Mouse (Mus musculus) neutrophil, adult 5-6 weeks (primary cell): Measurements from ENCODE around the gene Cd3d. TPM values are rescaled to one million over a fixed set of nuclear protein-coding genes. Genes with fewer than 3 reads are reported as not detected.

Experiments used
- ATAC-seq: fragments of 151-379, 151-347 bp; 2 replicates; pipeline ENCODE4 v1.8.0; 2017; ENCODE audit warnings: mild to moderate bottlenecking, moderate TSS enrichment; ENCODE audit not compliant: insufficient number of reproducible peaks, poor library complexity, low FRiP score, severe bottlenecking; ENCODE audit errors: extremely low read depth
- total RNA-seq: library from RNA; stranded (forward); fragments of 200-1000 nt; gene quantifications from 2 replicates; pipeline ENCODE4 v1.2.3, GENCODE M21; 2017

Cd3d gene
- total RNA-seq, 1 experiment from 2014 or later: 21.4 TPM

DNA sequence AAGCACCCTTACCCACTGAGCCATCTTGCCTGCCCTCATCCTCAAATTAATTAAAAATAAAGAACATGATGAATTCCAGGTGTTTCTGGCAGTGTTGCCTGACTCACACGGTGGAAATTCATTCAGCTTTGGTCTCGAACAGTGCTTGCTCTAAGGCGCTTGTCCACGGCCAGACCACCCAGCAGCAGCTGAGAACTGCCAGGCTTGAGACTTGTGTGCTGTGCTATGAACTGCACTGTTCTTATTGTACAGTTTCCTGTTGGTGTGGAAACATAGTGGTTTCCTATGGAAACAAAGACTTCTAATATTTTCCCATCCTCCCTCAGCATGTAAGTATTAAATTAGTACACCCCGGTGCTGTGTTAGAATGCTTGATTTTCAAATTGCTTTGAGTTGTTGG lies 5.4 kb downstream of the Cd3d start:
- ATAC-seq: no peak

DNA sequence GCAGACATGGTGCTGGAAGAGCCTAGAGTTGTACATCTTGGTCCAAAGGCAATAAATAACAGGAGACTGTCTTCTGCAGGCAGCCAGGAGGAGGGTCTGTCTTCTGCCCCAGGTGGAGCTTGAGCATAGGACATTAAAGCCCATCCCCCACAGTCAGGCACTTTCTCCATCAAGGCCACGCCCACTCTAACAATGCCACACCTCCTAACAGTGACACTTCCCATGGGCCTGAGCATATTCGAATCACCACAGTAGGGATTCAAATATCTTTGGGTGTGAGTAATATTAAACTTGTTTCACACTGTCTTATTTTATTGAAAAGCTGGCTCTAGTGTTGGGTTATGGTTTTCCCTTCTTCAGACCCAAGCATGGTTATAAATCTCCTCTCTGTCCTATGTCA lies 10.2 kb downstream of the Cd3d start:
- ATAC-seq: no peak

DNA sequence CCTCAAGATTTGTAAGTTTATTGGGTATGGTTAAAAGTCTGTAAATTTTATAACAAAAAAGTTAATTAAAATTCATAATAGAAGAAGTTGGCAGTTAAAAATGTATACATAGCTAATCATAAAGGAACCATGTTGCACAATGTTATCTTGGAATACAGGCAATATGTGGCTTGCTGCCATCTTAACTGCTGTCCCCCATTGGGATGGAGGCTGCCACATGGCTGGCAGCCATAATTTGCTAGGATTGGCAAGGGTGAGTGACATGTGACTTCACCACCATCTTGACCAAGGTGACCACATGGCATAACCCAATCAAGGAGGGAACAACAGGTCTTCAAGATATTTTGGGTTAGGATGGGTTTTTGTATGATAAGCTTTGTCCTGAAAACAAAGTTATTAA lies 10.7 kb downstream of the Cd3d start:
- ATAC-seq: no peak

DNA sequence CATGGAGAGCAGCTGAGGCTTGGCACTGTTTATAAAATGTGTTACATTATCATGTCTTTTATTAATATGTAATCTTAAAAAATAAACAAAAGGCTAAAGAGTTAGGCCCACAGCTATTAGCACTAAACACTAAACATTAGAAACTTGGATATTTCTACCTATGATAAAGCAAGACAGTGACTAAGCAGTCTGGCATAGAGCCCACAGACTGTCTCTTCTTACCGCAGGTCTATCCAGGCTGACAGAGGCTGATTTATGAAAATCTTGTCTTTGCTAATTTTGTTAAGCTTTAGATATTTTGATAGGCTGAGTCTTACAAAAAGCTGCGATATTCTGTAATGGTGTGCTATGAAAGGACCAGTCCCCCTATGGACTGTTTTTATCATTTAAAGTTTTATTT lies 11.7 kb downstream of the Cd3d start:
- no peak for ATAC-seq

DNA sequence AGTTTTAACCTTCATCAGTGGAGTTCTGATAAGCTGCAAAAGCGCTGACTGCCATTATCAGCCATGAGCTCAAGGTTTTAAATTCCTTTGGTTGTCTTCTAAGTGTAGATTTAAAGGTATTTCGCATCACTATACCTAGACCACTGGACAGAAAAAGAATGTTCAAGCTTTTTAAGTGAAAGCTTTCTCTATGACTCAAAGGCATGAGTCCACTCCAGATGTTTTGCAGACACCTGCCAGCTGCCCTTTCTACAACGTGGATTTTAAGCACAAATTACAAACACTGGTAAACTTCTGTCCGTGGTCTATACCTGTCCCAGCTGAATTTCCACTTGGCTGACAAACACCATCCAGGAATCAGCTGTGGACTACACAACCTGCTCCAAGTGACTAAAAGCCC lies 13.4 kb downstream of the Cd3d start:
- no peak for ATAC-seq

DNA sequence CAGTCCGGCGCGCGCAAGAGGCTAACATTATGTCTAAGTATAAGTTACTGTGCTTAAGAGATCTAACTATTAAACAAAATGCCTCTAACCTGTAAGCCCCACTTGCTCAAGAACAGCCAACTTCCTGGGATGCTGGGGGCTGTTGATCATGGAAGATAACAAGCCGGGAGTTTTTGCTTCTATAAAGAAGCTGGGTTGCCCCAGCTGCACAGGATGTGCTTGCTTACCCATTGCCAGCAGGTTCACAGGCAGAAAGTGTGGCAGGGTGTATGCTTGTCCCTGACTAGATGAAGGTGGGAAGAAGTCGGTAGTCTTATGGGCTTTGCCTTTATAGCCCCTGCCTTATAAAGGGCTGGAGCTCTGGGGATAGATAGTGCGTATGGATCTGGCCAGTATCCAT lies 15.0 kb downstream of the Cd3d start:
- ATAC-seq: no peak

DNA sequence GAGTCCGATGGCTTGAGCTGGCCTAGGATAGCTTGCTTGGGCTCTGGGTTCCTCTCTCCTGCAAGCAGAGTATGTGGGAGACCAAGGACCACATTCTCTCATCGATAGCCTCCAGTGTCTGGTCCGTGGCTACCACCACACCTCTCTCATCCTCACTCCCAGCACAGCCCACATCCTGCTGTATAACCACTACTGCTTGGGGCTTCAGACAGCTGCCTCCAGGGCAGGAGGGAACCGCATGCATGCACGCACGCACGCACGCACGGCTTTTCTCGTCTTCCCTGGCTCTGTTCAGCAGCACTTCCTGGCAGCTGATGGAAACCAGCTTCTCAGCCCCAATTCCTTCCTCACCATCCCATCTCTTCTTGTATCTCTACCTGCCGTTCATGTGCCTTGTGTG lies 16.6 kb downstream of the Cd3d start:
- no peak for ATAC-seq

DNA sequence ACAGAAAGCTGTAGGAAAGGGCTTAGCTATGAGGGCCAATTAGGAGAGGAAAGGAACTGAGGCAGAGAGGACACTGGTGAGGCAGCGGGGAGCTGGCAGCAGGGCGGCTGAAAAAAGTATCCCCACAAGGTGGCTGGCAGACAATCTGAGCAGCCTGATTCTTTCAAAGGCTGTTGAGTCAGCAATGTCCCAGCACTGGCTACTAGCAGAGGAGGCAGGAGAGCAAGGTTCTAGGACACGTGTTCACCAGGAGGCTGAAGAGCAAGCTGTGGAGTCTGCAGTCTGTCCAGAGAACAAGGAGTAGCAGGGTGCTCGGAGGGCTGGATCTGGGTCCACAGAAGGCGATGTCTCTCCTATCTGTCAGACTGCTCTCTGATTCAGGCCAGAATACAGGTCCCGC lies 17.6 kb downstream of the Cd3d start:
- ATAC-seq: no peak

DNA sequence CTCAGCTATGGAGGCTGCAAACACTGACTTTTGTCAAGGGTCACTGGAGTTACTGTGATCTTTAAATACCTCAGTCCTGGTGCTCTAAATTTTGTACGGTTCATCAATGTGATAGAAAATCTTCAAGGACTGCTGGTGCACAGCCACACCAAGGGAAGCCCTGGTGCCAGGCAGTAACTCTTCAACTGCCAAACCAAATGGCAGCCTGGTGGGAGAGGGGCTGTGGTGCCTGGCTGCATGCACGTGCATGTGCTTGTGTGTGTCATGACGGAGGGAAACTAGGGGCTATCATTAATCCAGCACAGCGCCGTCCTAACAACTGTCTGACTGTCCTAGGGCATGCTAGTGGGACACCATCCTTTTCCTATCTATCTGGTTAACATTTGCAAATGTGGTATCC lies 18.2 kb downstream of the Cd3d start:
- no peak for ATAC-seq

DNA sequence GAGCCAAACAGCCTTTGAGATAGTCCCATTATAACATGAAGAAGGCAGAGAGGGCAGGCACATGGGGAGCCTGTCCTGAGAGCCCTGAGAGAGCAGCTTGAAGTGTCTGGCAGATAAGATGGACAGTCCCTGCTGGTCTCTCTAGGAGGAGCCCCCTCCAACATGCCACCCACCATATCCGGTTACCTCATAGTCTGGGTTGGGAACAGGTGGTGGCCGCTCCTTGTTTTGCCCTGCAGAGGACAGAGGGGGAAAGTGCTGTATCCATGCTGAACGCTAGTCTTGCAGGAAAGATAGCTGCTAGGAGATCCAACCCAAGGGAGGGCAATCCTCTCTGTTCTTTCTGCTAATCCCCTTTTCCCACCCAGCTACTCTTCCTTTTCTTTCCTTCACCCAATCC lies 18.7 kb downstream of the Cd3d start:
- no peak for ATAC-seq

DNA sequence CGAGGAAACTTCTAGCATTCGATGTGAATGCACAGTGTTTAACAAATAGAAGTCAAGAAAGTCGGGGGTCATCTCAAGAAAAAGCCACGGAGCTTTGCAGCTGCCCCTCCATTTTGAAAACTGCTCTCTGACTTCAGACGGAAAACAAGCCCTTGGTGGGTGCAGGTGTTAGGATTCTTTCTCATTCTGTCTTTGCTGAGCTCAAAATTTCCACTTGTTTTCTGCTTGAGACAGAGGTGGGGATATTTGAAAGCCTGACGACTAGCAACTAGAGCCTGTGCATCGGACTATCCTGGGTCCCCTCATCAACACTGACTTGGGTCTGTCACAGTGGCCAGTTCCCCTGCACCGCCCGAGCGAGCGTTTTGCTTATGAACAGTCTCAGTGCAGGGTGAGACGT lies 25.8 kb downstream of the Cd3d start:
- ATAC-seq: no peak

DNA sequence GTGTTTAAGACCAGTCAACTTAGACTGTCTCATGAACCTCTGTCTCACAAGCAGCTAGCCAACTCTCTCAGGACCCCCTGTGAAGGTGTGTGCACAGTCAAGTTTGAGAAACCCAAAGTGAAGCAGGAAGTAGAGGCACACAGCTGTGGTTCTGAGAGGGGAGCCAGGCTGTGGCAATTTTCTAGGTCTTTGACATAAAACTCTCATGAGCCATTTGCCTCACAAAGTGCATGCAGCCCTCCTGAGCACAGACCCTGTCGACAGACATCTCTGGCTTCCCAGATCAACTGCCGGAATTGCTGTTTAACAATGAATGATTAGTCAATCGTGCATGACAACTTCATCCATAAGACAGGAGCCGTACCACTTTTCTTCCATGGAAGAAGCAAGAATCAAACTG lies 26.8 kb downstream of the Cd3d start:
- no peak for ATAC-seq

DNA sequence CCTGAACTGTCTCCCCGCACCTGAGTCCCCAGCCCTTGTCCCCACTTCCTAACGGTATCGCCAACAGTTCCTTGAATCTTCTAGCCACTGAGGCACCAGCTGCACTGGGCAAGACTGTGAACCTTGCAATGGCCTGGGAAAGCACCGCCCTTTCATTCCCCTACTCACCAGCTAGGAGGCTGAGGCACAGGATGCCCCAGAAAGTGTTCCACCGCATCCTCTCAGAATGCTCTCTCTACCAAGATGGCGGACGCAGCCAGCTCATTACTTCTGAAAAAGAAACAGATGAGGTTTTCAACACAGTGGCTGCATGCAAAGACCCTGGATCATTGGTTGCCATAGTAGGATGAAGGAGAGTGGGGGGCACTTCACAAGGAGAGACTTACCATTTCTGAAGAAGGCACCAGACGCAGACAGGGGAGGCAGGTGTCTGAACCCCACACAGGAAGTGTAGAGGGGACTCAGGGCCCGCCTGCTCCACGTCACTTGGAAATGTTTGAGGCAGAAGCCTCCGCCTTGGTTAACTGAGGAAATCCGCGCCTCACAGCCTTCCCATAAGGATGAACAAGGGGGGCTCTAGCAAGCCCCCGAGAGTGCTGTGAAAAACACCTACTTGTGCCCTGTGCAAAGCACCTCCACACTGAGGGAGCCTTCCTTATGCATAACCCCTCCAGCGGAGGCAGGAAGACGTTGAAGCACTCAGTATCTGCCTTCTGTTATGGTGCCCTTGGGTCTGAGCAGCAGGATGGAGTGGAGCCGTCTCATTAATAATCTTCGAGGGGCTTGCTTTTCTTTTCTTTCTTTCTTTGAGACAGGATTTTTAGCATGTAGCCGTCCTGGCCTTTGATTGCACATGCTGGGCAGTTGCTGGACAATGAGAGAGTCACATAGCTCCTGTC lies 27.8 kb downstream of the Cd3d start, which contains the start of gene Cd3e:
Gene Cd3e, minus strand, starts transcription at position 448 of the 899 bp plus-strand sequence.
- ATAC-seq: no peak

DNA sequence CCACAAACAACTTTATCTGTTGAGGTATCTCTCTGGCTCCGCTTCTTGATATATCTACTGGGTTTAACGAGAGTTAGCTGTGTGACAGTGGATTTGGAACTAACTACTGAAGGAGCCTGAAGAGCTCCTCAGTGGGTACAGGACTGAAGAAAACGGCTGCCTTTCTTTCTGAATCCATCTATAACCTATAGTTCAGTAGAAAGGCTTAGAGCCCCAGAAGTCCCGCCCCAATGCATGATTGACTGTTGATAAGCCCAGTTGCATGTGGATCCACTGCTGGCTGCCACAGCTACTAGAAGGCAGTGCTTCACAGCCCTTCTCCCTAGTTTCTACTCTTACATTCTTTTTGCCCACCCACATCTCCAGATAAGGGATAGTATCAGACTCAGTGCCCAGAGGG lies 28.9 kb downstream of the Cd3d start:
- no peak for ATAC-seq

DNA sequence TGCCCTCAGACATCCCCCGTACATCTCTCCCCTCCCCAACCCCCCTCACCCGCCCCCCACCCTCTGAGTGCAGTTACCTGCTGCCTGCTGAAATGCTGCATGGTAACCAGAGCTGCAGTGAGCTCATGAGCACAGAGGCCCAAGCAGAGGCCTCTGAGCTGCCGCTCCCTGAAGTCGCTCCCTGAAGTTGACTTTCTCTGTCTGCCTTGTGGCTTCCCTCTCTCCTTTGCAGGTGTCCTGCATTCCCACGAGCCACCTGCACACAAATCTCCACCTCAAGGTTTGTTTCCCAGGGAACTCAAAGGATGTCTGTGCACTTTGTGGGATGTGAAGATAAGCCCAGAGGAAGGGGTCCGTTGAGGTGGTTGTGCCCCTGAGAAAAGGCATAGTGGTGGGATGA lies 29.7 kb downstream of the Cd3d start:
- no peak for ATAC-seq

DNA sequence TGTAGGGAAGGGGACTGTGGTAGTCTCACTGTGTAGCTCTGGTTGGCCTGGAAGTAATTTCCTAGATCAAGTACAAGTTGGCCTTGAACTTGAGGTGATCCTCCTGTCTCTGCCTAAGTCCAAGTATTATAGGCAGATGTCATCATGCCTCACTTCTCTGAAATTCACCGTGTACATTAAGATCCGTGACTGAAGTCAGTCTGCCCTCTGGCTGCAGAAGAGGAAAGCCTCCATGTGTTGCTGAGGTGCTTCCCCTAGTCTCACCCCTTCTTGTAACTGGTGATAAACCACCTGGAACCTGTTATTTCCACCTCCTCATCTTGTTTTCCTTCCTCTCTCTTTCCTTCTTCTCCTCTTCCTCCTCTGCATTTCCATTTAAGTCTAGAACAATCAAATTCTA lies 33.3 kb downstream of the Cd3d start:
- peak; percentile 61; the same call in 1 of the 2 replicates for ATAC-seq

DNA sequence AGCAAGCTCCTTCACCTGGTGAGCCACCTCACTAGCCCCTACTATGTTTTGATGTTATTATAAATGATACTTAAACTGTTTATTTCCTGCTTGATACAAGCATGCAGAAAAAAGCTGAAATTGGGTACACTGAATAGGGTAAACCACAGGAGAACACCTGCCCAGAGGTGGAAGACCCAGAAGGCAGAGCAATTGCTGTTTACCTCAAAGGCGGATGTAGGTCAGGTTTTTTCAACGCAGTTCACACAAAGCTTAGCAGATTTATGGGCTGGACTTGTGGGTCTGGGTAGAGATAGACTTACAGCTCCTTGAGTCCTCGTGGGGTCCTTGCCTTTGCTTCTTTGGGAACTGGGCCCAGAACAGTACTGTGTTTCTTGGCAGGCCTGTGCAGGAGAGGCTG lies 34.3 kb downstream of the Cd3d start:
- no peak for ATAC-seq

DNA sequence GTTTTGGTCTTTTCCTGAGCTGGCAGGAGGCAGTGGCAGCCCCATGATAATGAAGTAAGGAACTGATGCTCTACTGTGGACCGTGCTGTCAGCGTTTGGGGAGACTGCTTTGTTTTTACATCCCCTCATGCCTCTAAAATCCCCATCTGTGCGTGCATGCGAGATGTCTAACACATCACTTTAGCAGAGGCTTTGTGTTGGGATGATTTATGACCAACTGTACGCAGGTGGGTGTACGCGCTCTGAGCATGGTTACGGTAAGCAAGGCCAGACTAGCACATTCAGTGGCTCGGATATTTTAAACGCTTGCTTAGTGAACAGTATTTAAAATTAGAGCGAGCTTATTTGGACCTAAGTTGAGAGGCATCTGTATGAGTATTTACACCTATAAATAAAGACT lies 36.4 kb downstream of the Cd3d start:
- ATAC-seq: no peak

DNA sequence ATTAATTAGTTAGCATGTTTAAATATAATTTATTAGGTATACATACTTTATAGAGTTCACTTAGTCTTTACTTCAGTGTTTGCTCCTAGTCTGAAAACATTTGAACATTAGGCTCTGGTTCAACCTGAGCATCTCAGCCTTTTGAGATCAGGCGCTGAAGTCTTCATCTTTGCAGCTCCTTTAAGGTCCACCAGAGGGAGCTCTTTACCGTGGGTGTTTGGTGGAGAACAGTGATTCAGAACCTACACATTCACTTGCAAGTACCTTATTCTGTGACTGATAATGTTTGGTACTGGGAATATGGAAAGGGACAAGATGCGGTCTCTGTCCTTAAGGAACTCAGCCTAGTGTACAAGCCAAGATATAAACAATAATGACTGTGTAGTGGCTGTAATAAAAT lies 41.2 kb downstream of the Cd3d start:
- ATAC-seq: peak; percentile 89

DNA sequence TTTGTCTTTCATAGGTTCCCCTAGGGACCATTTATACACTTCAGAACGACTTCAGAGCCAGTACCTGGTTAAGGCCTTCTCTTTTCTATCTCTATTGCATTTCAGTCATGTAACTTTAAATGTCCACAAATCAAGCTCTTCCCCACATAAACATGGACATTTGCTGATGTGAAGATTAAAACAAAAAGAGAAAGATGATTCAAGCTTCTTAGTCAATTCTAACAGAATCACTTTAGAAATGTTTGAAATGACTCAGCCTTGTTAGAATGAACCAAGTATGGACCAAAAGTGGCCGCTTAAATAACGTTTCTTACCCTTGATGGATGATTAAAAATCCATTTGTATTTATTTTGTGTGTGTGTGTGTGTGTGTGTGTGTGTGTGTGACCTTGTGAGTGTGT lies 42.1 kb downstream of the Cd3d start:
- no peak for ATAC-seq

DNA sequence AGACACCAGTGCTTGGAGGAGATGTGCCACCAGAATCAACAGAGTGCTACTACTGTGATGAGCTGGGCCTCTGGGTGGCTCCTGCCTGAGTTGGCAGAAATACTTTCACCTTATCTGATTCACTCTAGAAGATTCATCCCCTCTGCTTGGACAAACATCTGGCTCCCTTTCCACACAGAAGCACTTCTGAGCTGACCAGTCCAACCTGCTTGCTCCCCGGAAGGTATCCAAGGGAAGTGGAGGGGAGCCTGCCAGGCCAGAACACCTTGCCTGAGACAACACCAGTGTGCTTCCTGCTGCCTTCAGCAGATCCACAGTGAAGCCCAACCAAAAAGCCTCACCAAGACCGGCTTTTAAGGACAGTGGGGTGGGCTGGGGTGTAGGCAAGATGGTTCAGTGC lies 42.6 kb downstream of the Cd3d start:
- ATAC-seq: no peak
